Mouse (Mus musculus): Measurements from ENCODE around the gene Gm49322. TPM values are rescaled to one million over a fixed set of nuclear protein-coding genes. Genes with fewer than 3 reads are reported as not detected.

Gene Gm49322
- polyA plus RNA-seq, 1 experiment from 2014 or later = 1.9 TPM

DNA sequence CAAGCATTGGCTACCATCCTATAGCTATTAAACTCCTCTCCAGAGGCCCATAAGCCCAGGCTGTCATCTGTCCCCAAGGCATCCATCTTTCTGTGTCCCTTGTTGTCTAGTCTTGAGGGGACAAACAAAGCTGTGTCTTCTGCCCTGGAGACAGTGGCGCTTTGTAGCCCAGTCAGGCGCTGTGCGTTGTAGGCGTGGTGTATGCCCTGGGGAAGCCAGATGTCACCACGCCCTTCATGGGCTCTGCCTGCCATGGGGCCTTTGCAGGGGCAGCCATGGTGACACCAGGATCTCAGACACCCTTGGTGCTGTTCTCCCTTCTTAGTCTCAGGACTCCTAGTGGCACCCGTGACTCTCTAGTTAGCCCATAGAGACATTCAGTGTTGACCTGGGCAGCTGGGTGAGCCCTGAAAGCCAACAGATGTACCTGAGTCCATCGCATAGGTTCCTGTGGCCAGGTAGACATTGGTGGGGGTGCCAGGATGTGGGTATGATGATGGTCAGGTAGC, 1.8 kb upstream of the Gm49322 start:
- no peak overlapping the region for H3K27ac ChIP-seq (replicated peaks; ENCODE audit: low read depth, low read length)
- peak overlapping the region; percentile 64 for H3K4me3 ChIP-seq (ENCODE audit: low read depth, low read length)
- ATAC-seq (ENCODE audit: low read depth) = no peak
- peak overlapping the region; percentile 94 for H3K4me2 ChIP-seq (ENCODE audit: low read depth, low read length)
- peaks cover 16% of the 10 kb centered on the region for H3K4me1 ChIP-seq (ENCODE audit: control insufficient read depth, insufficient read depth, low read length)
- 88% methylated on average over 7 of the region's 7 CpGs for WGBS
- no peaks in the 10 kb centered on the region for H3K9me3 ChIP-seq (ENCODE audit: control insufficient read depth, low read length)
- H3K36me3 ChIP-seq (ENCODE audit: control insufficient read depth, insufficient read depth, low read length) = peaks cover 28% of the 10 kb centered on the region
- no peaks in the 10 kb centered on the region for H3K27me3 ChIP-seq (replicated peaks; ENCODE audit: control insufficient read depth, insufficient read depth, low read length)
- DNase-seq (ENCODE audit: low spot score) = no peak
- H3K9ac ChIP-seq (ENCODE audit: low read depth, low read length) = peak overlapping the region; percentile 69; the same call in 1 of the 2 replicates

DNA sequence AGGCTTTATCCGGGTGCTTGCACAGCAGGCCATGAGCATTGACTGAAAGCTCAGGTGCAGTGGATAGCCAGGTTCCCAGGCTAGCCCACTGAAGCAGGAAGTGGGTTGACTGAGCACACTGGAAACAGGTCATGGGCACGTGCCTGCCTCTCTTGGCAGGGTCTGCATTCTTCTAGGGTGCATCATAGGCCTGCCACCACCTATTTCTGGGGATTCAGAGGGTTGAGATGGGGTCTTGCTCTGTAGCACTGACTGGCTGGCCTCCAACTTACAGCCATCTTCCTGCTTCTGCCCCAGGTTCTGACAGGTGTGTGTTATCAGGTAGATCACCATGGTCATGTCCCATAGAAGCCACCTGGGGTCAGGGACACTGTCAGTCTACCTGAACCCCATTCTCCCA, 833 bp upstream of the Gm49322 start:
- Histone ChIP-seq H3K9ac (ENCODE audit: low read depth, low read length) (no peak overlapping the region), H3K27me3 (replicated peaks; ENCODE audit: control insufficient read depth, insufficient read depth, low read length) (no peaks in the 10 kb centered on the region), H3K36me3 (ENCODE audit: control insufficient read depth, insufficient read depth, low read length) (peaks cover 37% of the 10 kb centered on the region), H3K27ac (replicated peaks; ENCODE audit: low read depth, low read length) (no peak overlapping the region), H3K4me3 (ENCODE audit: low read depth, low read length) (no peak overlapping the region), H3K4me2 (ENCODE audit: low read depth, low read length) (no peak overlapping the region), H3K9me3 (ENCODE audit: control insufficient read depth, low read length) (no peaks in the 10 kb centered on the region), H3K4me1 (ENCODE audit: control insufficient read depth, insufficient read depth, low read length) (peaks cover 16% of the 10 kb centered on the region)
- DNase-seq (ENCODE audit: low spot score) (no peak), ATAC-seq (ENCODE audit: low read depth) (no peak)
- WGBS = 75% methylated on average over 1 of the region's 2 CpGs

DNA sequence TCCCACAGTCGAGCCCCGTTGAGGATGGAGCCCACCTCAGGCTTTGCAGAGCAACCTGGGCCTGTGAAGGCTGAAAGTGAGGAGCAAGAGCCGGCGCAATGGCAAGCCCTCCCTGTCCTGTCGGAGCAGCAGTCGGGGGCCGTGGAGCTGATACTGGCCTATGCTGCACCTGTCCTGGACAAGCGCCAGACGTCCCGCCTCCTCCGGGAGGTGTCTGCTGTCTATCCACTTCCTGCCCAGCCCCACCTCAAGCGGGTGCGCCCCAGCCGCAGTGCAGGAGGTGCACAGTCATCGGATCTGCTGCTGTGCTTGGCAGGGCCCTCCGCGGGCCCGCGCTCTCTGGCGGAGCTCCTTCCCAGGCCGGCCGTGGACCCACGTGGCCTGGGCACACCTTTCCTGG, 485 bp downstream of the Gm49322 start:
- no peaks in the 10 kb centered on the region for H3K27me3 ChIP-seq (replicated peaks; ENCODE audit: control insufficient read depth, insufficient read depth, low read length)
- no peak overlapping the region for H3K9ac ChIP-seq (ENCODE audit: low read depth, low read length)
- 84% methylated on average over 18 of the region's 23 CpGs for WGBS
- DNase-seq (ENCODE audit: low spot score) (no peak), ATAC-seq (ENCODE audit: low read depth) (no peak; the same call in 1 of the 2 replicates)
- no peak overlapping the region for H3K27ac ChIP-seq (replicated peaks; ENCODE audit: low read depth, low read length)
- H3K9me3 ChIP-seq (ENCODE audit: control insufficient read depth, low read length) = no peaks in the 10 kb centered on the region
- peaks cover 16% of the 10 kb centered on the region for H3K4me1 ChIP-seq (ENCODE audit: control insufficient read depth, insufficient read depth, low read length)
- H3K4me3 ChIP-seq (ENCODE audit: low read depth, low read length) = no peak overlapping the region
- peaks cover 39% of the 10 kb centered on the region for H3K36me3 ChIP-seq (ENCODE audit: control insufficient read depth, insufficient read depth, low read length)
- H3K4me2 ChIP-seq (ENCODE audit: low read depth, low read length) = no peak overlapping the region

DNA sequence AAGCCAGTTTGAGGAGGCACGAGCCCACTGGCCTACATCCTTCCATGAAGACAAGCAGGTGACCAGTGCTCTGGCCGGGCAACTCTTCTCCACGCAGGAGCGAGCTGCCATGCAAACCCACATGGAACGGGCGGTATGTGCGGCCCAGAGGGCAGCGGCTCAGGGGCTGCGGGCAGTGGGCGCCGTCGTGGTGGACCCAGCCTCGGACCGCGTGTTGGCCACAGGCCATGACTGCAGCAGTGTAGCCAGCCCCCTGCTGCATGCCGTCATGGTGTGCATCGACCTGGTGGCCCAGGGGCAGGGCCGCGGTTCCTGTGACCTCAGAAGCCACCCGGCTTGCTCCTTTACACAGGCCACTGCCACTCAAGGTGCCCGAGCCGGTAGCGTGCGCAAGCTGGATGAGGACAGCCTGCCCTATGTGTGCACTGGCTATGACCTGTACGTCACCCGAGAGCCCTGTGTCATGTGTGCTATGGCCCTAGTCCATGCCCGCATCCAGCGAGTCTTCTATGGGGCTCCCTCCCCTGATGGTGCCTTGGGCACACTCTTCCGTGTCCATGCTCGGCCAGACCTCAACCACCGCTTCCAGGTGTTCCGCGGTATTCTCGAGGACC, 1.0 kb downstream of the Gm49322 start:
- Histone ChIP-seq H3K4me3 (ENCODE audit: low read depth, low read length) (no peak overlapping the region), H3K27ac (replicated peaks; ENCODE audit: low read depth, low read length) (no peak overlapping the region), H3K9me3 (ENCODE audit: control insufficient read depth, low read length) (no peaks in the 10 kb centered on the region), H3K36me3 (ENCODE audit: control insufficient read depth, insufficient read depth, low read length) (peaks cover 39% of the 10 kb centered on the region), H3K4me1 (ENCODE audit: control insufficient read depth, insufficient read depth, low read length) (peaks cover 16% of the 10 kb centered on the region), H3K9ac (ENCODE audit: low read depth, low read length) (no peak overlapping the region), H3K4me2 (ENCODE audit: low read depth, low read length) (no peak overlapping the region), H3K27me3 (replicated peaks; ENCODE audit: control insufficient read depth, insufficient read depth, low read length) (no peaks in the 10 kb centered on the region)
- 96% methylated on average over 31 of the region's 34 CpGs for WGBS
- DNase-seq (ENCODE audit: low spot score) (no peak), ATAC-seq (ENCODE audit: low read depth) (no peak)

DNA sequence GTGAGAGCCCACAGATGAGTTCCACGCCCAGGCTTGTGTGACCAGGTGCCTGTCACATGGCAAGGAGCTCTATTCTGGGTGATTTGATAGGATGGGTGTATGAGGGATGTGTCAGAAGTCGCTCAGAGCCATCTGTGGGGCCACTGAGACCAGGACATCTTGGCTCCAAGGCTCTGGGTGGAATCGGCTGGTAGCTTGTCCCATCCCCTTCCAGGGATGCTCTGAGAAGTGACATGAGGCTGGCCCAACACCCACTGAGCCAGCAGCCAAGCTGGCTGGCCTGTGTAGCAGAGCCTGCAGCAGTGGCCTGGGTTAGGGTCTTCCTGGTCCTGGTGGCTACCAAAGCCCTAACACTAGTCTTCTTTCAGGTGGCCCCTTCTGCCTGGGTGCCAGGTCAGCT, 2.6 kb downstream of the Gm49322 start:
- H3K4me1 ChIP-seq (ENCODE audit: control insufficient read depth, insufficient read depth, low read length) = peaks cover 10% of the 10 kb centered on the region
- no peaks in the 10 kb centered on the region for H3K9me3 ChIP-seq (ENCODE audit: control insufficient read depth, low read length)
- no peaks in the 10 kb centered on the region for H3K27me3 ChIP-seq (replicated peaks; ENCODE audit: control insufficient read depth, insufficient read depth, low read length)
- no peak for DNase-seq (ENCODE audit: low spot score)
- H3K36me3 ChIP-seq (ENCODE audit: control insufficient read depth, insufficient read depth, low read length) = peaks cover 48% of the 10 kb centered on the region
- ATAC-seq (ENCODE audit: low read depth) = no peak
- H3K9ac ChIP-seq (ENCODE audit: low read depth, low read length) = no peak overlapping the region
- no peak overlapping the region for H3K4me3 ChIP-seq (ENCODE audit: low read depth, low read length)
- no peak overlapping the region for H3K4me2 ChIP-seq (ENCODE audit: low read depth, low read length)
- 86% methylated on average over 2 of the region's 3 CpGs for WGBS
- H3K27ac ChIP-seq (replicated peaks; ENCODE audit: low read depth, low read length) = no peak overlapping the region

DNA sequence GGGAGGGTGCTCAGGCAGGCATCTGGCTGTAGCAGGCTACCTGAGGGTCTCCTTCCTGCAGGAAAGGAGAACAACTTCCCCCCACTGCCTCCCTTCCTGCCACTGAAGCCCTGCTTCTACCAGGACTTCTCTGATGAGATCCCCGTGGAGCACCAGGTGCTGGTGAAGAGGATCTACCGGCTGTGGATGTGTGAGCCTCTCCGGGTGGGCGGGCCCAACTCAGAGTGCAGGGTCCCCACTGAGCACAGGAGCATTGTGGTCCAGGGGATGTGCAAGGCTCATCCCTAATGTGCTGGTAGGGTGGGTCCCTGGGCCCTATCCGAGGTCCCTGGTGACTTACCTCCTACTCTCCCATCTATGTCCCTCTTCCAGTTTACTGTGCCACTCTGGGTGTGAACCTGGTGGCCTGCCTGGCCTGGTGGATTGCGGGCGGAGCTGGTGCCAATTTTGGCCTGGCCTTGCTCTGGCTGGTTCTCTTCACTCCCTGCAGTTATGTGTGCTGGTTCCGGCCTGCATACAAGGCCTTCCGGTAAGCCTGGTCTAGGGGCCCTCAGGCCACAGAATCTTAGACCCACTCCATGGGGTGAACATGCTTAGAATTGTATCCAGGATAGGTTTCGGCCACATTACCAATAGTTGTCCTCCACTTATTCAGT, 3.6 kb downstream of the Gm49322 start:
- no peak overlapping the region for H3K27ac ChIP-seq (replicated peaks; ENCODE audit: low read depth, low read length)
- H3K9me3 ChIP-seq (ENCODE audit: control insufficient read depth, low read length) = no peaks in the 10 kb centered on the region
- no peak for DNase-seq (ENCODE audit: low spot score)
- 0 out of 2 replicates have a peak overlapping the region, but pooled peaks have one; percentile 34 for H3K9ac ChIP-seq (ENCODE audit: low read depth, low read length)
- no peak overlapping the region for H3K4me3 ChIP-seq (ENCODE audit: low read depth, low read length)
- H3K27me3 ChIP-seq (replicated peaks; ENCODE audit: control insufficient read depth, insufficient read depth, low read length) = no peaks in the 10 kb centered on the region
- WGBS = 91% methylated on average over 10 of the region's 10 CpGs
- no peak for ATAC-seq (ENCODE audit: low read depth)
- H3K36me3 ChIP-seq (ENCODE audit: control insufficient read depth, insufficient read depth, low read length) = peaks cover 53% of the 10 kb centered on the region
- no peak overlapping the region for H3K4me2 ChIP-seq (ENCODE audit: low read depth, low read length)
- peaks cover under 1% of the 10 kb centered on the region; the same call in 1 of the 2 replicates for H3K4me1 ChIP-seq (ENCODE audit: control insufficient read depth, insufficient read depth, low read length)

DNA sequence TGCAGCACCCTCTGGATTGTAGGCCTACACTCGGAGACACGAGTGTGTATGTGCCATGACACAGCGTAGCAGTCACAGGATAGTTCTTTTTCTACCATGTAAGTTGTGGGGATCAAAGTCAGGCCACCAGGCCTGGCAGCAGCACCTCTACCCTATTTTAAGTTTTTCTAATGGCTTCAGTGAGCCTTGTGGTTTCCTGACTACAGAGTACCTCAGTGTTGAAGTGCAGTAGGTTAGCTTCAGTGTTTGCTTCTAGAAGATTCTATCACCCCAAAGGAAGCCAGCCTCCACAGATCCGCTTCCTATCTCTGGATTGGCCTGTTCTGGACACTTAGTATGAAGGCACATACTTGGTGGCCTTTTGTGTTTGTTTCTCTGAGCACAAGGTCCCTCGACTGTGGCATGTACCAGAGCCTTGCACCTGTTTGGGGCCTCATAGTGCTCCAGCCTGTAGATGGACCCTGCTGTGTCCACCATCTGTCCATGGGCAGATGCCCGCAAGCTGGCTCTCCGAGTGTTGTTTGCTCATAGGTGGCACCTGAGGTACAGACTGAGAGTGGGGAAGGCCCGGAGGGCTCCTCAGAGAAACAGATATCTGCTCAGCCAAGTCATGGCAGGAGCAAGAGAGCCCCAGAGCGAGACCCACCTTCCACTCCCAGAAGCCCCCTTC, 4.4 kb downstream of the Gm49322 start:
- Histone ChIP-seq H3K27me3 (replicated peaks; ENCODE audit: control insufficient read depth, insufficient read depth, low read length) (no peaks in the 10 kb centered on the region), H3K36me3 (ENCODE audit: control insufficient read depth, insufficient read depth, low read length) (peaks cover 62% of the 10 kb centered on the region), H3K9ac (ENCODE audit: low read depth, low read length) (no peak overlapping the region), H3K27ac (replicated peaks; ENCODE audit: low read depth, low read length) (no peak overlapping the region), H3K9me3 (ENCODE audit: control insufficient read depth, low read length) (no peaks in the 10 kb centered on the region), H3K4me3 (ENCODE audit: low read depth, low read length) (no peak overlapping the region), H3K4me1 (ENCODE audit: control insufficient read depth, insufficient read depth, low read length) (no peaks in the 10 kb centered on the region), H3K4me2 (ENCODE audit: low read depth, low read length) (no peak overlapping the region)
- ATAC-seq (ENCODE audit: low read depth) (no peak), DNase-seq (ENCODE audit: low spot score) (no peak)
- 95% methylated on average over 8 of the region's 9 CpGs for WGBS

DNA sequence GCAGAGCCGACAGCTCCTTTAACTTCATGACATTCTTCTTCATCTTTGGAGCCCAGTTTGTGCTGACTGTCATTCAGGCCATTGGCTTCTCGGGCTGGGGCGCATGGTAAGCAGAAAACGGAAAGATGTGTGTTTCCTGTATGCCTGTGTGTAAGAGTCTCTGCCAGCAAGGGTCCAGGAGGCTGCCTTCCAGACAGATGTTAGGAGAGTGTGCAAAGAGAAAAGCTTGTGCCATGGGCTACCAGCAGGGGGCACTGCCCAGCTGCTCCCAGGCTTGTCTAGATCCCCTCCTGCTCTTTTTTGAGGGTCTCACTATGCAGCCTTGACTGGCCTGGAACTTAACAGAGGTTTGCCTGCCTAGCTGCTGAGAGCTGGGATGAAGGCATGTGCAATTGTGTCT, 5.2 kb downstream of the Gm49322 start:
- DNase-seq (ENCODE audit: low spot score) = no peak
- Histone ChIP-seq H3K9me3 (ENCODE audit: control insufficient read depth, low read length) (no peaks in the 10 kb centered on the region), H3K27me3 (replicated peaks; ENCODE audit: control insufficient read depth, insufficient read depth, low read length) (no peaks in the 10 kb centered on the region), H3K4me2 (ENCODE audit: low read depth, low read length) (no peak overlapping the region), H3K36me3 (ENCODE audit: control insufficient read depth, insufficient read depth, low read length) (peaks cover 69% of the 10 kb centered on the region), H3K27ac (replicated peaks; ENCODE audit: low read depth, low read length) (no peak overlapping the region), H3K4me1 (ENCODE audit: control insufficient read depth, insufficient read depth, low read length) (no peaks in the 10 kb centered on the region), H3K4me3 (ENCODE audit: low read depth, low read length) (no peak overlapping the region), H3K9ac (ENCODE audit: low read depth, low read length) (no peak overlapping the region)
- WGBS = 69% methylated on average over 4 of the region's 4 CpGs
- no peak for ATAC-seq (ENCODE audit: low read depth)

Measured in embryonic facial prominence, embryonic 14.5 days (tissue).